Mouse (Mus musculus): Measurements from ENCODE around the gene Gsc2.
A peak's percentile ranks its signal among the peaks of the same experiment; 100 is the strongest.

The Gsc2 gene

GRCm38 (mm10) chr16:17922163-17922538 is 7.3 kb upstream of the Gsc2 start:
- no peak for DNase-seq

GRCm38 (mm10) chr16:17921325-17922162 is 6.7 kb upstream of the Gsc2 start:
- DNase-seq, result peak; percentile 93

- no peak for DNase-seq
These were observed 5.7 kb upstream of the Gsc2 start for GRCm38 (mm10) chr16:17920586-17920985.

GRCm38 (mm10) chr16:17911052-17911595 is 3.7 kb downstream of the Gsc2 start, which contains the start of gene Ess2:
Gene Ess2, minus strand, starts transcription at chr16:17911348.
- peak; percentile 87 for DNase-seq

GRCm38 (mm10) chr16:17898462-17898861 is 16.4 kb downstream of the Gsc2 start, which contains the start of the genes Dgcr2 and Tssk2:
Gene Dgcr2, minus strand, starts transcription at chr16:17898562.
Gene Tssk2, plus strand, starts transcription at chr16:17898637.
- no peak for DNase-seq

GRCm38 (mm10) chr16:17896091-17896490 is 18.8 kb downstream of the Gsc2 start:
- no peak for DNase-seq

GRCm38 (mm10) chr16:17893923-17894322 is 20.9 kb downstream of the Gsc2 start, which contains the start of gene Tssk1:
Gene Tssk1, plus strand, starts transcription at chr16:17894223.
- DNase-seq, result no peak

- DNase-seq, result peak; percentile 86
These were observed 22.3 kb downstream of the Gsc2 start for GRCm38 (mm10) chr16:17892606-17893005.

- peak; percentile 100 for DNase-seq
These were observed 23.3 kb downstream of the Gsc2 start, which contains the start of gene Gm20518 for GRCm38 (mm10) chr16:17891567-17891959. Gene Gm20518, minus strand, starts transcription at chr16:17891671.

GRCm38 (mm10) chr16:17890917-17891566 is 23.8 kb downstream of the Gsc2 start:
- peak; percentile 91 for DNase-seq

GRCm38 (mm10) chr16:17890342-17890727 is 24.5 kb downstream of the Gsc2 start:
- no peak for DNase-seq

- peak; percentile 27 for DNase-seq
These were observed 25.0 kb downstream of the Gsc2 start for GRCm38 (mm10) chr16:17889689-17890341.

- no peak for DNase-seq
These were observed 30.7 kb downstream of the Gsc2 start for GRCm38 (mm10) chr16:17884116-17884515.

GRCm38 (mm10) chr16:17882196-17882595 is 32.7 kb downstream of the Gsc2 start:
- no peak for DNase-seq

GRCm38 (mm10) chr16:17879571-17879970 is 35.3 kb downstream of the Gsc2 start:
- DNase-seq, result no peak

- DNase-seq, result no peak
These were observed 38.8 kb downstream of the Gsc2 start for GRCm38 (mm10) chr16:17876096-17876495.

- DNase-seq, result no peak
These were observed 39.7 kb downstream of the Gsc2 start for GRCm38 (mm10) chr16:17875174-17875573.

GRCm38 (mm10) chr16:17872995-17873394 is 41.9 kb downstream of the Gsc2 start:
- DNase-seq, result no peak

- DNase-seq, result no peak
These were observed 43.6 kb downstream of the Gsc2 start for GRCm38 (mm10) chr16:17871248-17871647.

GRCm38 (mm10) chr16:17865770-17866169 is 49.1 kb downstream of the Gsc2 start:
- no peak for DNase-seq

GRCm38 (mm10) chr16:17865293-17865692 is 49.6 kb downstream of the Gsc2 start:
- no peak for DNase-seq
